Mouse (Mus musculus): ENCODE data around the gene Akr1a1.

DNA sequence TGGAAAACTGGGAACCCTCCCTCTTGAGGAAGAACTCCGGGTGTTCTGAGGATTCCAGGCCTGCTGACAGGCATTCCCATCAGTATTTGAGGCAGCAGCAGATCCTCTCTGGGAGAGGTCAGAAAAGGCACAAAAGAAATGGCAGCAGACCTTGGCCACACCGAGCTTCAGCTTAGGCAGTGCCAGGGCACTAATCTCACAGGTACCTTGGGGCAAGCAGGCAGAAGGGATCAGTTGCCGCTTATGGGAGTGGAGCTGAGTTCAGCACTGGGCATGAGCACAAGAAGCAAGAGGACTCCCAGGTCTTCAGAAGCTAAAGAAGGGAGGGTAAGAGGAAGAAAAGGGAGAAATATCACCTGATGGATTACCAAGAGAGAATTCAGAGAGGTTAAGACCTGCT is 6.5 kb upstream of the Akr1a1 start:
- TF ChIP-seq CTCF (IDR thresholded peaks at IDR 0.05; ENCODE audit: low read depth) (no peak), EP300 (IDR thresholded peaks at IDR 0.05; ENCODE audit: low read depth) (no peak)

All from liver, embryonic 14.5 days (tissue).